ENCODE assay signal across 8 mouse cellular contexts in the genomic region with DNA sequence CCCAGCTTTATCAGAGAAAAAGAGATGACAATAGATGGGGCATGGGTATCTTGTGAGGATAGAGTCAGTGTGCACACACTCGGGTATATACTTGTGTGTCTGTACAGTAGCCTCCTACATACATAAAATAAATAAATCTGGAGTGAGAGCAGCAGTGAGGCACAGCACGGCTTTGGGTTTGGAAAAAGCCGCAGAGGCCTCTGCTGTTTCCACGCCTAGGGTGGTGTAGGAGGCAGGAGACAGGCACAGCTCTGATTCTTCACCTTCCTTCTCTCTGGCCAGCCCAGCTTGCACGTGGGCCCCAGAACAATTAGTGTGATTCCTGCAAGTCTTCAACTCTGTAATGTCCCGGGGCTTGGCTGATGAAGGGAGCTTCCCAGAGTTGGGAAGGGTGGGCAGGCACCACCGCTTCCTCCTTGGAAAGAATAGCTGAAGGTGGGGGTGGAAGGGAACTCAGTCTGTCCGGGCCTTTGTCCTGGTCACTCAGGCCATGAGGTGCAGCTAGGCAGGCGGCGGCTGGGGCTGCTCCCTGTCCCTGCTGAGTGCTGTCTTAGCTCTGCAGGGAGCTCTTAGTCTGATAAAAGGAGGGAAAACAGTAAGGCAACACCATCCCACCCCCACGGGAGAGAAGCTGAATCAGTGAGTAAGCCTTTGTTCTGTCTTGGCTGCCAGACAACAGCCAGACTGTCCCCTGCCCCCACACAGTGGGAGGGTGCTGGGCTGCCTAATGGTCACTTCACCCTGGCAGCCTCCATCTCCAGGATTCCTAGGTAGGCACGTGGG. TPM values are rescaled to one million over a fixed set of nuclear protein-coding genes. Genes with fewer than 3 reads are reported as not detected.
DNase-seq lines count a peak whose midpoint lies in the region; ATAC-seq lines count a peak whose summit lies in the region.

No protein-coding gene starts in this region.

- peaks cover 48% of the 10 kb centered on the region for H3K4me1 ChIP-seq in heart, embryonic 13.5 days

- peak overlapping the region; percentile 67 for H3K9ac ChIP-seq in heart, embryonic 13.5 days

- H3K36me3 ChIP-seq in heart, embryonic 13.5 days: peaks cover 29% of the 10 kb centered on the region

- peak overlapping the region; percentile 88 for H3K27ac ChIP-seq in heart, embryonic 13.5 days (replicated peaks)

- H3K4me2 ChIP-seq in heart, embryonic 13.5 days: peak overlapping the region; percentile 32

- H3K27me3 ChIP-seq in heart, embryonic 13.5 days (replicated peaks): no peaks in the 10 kb centered on the region

- H3K9me3 ChIP-seq in heart, embryonic 13.5 days: no peaks in the 10 kb centered on the region

- no peak overlapping the region for H3K4me3 ChIP-seq in heart, embryonic 13.5 days

- 10% methylated on average over 12 of the region's 12 CpGs for WGBS in heart, embryonic 13.5 days

- 0 out of 2 replicates have a peak, but pooled peaks have one; percentile 28 for ATAC-seq in heart, embryonic 13.5 days (ENCODE audit: extremely low read depth, insufficient number of reproducible peaks, low FRiP score, low TSS enrichment)
- no peak for ATAC-seq in megakaryocyte progenitor cell, adult 5-6 weeks (replicated peaks; ENCODE audit: poor library complexity)

- DNase-seq in urinary bladder, postnatal 14 days (ENCODE audit: low spot score): peak; percentile 51
- DNase-seq in urinary bladder, postnatal 36 days (ENCODE audit: low spot score in 2 of 2): no peak
- DNase-seq in embryo, embryonic 10.5 days (ENCODE audit: low spot score): peak; percentile 67
- DNase-seq in kidney, postnatal 4 days: peak; percentile 50 to 68
- DNase-seq in mesoderm, embryonic 11.5 days (ENCODE audit: low read depth, low spot score): peak; percentile 70
- DNase-seq in right cerebral cortex, postnatal 36 days (ENCODE audit: low spot score in 2 of 2): peak; percentile 82

RNA-seq across cellular contexts. Expression of gene Pik3ip1, which starts 7.2 kb away (rescaled TPM):
- 19.0 and 25.9 TPM in 2 replicates for polyA plus RNA-seq in heart, embryonic 13.5 days (2015; fragmentation: Nextera tagmentation; extraction: Ambion mirVana)
- total RNA-seq in megakaryocyte progenitor cell, adult 5-6 weeks (2015): 16.6 and 20.1 TPM in 2 replicates
- 32.9 and 55.1 TPM in 2 replicates for total RNA-seq in megakaryocyte progenitor cell, adult 5-6 weeks (2017)

RNA-seq across cellular contexts. Expression of gene Patz1, which starts 48.7 kb away (rescaled TPM):
- polyA plus RNA-seq in heart, embryonic 13.5 days (2015; fragmentation: Nextera tagmentation; extraction: Ambion mirVana): 22.7 and 24.4 TPM in 2 replicates
- total RNA-seq in megakaryocyte progenitor cell, adult 5-6 weeks (2015): 69.4 and 77.3 TPM in 2 replicates
- total RNA-seq in megakaryocyte progenitor cell, adult 5-6 weeks (2017): 66.4 and 72.5 TPM in 2 replicates

Comparison
In these comparisons a context has a peak if more than half of its experiments do, and no peak if none do; other contexts are left out.
1. DNase-seq: peak in urinary bladder, postnatal 14 days (single experiment), embryo, embryonic 10.5 days (single experiment), kidney, postnatal 4 days (2 of 2), mesoderm, embryonic 11.5 days (single experiment) and right cerebral cortex, postnatal 36 days (2 of 2); none in urinary bladder, postnatal 36 days (0 of 2).